Mouse (Mus musculus): ENCODE results near the gene Trio.

Gene Trio

DNA sequence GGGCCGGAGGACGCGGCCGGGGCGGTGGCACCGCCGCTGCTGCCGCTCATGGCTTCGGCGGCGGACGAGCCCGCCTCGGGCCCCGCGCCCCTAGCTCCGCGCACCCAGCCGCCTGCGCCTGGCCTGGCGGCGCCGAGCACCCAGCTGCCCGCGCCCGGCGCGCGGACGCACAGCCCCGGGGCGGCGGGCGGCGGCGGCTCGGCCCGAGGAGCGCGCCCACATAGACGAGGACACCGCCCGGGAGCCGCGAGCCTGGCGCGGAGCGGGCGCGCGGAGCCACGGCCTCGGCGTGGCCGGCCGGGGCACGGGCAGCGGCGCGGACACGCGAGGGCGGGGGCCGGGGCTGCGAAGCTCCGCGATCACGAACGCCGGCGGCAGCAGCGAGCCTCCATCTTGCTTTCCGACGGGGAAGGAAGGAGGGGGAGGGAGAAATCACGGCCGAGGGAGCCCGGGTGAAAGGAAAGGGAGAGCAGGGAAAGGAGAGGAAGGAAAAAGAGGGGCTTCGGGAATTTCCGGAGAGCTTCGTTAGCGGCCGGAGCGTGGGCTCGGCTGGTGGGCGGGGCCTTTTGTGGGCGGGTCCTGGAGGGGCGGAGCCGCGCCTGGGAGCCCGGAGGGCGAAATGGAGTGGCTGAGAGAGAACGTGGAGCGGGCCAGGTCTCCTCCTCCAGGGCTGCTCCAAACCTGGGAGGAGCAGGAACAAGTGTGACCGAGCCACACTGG lies at the start of gene Trio:
Gene Trio (minus strand): TSS at position 402 of the 720 bp plus-strand sequence.
- peak; percentile 98 for DNase-seq

DNA sequence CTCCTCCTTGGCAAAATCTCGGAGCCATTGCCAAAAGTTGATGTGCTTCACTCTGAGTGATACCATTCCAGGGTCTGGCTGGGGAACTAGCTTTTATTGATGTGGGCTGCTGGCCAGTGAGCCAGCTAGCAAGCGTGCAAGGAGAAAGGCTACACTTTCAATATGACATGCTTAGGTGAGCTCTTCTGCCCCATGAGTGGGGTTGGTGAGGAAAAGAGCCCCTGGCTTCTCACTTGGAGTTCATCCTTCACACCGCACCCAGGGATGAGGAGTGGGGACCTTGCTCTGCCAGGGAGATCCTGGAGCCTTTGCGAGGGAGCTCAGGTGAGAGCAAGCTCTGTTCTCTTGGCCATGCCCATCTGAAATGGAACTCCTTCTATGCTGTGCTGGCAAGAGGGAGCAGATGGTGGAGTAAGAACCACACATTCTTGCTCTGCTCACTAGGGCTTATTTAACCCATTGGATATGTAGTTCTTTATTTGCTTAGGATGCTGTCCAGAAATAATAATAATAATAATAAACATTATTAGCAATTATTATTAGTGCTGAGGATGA lies 48.8 kb upstream of the Trio start:
- no peak for DNase-seq

DNA sequence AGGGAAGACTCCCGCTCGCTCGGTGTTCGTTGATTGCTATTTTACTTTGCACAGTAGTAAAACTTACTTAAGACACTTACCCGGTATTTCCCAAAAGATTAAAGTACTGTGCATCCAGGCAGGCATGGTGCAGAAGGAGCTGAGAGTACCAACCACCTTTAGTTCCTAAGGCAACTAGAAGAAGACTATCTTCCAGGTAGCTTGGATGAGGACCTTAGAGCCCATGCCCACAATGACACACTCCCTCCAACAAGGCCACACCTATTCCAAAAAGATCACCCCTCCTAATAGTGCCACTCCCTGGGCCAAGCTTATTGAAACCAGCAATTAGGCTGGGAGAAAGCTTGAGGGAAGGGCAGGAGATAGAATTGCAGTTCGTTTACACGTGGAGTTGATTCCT lies 46.0 kb upstream of the Trio start:
- no peak for DNase-seq

DNA sequence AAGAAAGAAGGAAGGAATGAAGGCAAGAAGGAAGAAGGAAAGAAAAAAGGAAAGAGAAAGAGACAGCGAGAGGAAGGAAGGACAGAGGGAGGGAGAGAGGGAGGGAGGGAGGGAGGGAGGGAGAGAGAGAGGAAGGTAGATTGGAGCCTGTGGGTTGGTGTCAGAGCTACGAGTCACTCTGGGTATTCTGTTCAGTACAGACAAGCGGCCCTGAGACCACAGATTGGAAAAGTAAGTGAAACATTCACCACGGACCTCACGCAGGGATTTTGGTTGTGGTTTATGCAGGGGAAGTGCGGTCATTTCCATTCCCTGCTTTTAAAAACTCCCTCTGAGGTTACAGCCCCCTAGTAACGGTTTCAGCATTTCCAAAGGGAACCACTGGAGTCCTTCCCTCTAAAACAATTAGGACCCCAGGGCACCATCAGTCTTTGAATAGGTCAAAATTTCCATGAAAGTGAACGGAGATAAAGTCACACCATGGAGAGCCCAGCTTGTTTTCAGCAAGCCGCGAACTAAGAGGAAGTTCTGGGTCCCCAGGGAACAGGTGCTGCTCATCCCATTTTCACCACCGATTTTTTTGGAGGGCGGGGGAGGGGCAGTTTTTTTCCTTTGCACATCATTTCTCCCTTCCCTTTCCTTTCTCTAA lies 45.2 kb upstream of the Trio start:
- DNase-seq = peak; percentile 38

DNA sequence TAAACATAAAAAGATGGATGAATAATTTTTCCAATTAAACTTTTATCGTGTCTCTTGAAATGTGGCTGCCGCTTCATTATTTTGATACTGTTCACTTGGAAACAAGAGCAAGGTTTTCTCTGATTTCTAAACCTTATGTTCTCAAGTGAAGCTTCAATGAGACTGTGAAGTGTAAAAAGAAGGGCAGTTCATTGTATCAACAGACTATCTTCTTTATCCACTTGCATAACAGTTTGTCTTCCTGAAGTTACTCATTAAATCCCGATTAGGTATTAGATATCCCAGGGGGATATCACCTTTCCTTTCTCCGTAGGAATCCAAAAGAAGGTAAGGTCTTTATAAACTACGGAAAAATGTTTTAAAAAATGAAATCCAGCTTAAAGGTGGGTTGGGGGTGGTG lies 44.6 kb upstream of the Trio start:
- no peak for DNase-seq

DNA sequence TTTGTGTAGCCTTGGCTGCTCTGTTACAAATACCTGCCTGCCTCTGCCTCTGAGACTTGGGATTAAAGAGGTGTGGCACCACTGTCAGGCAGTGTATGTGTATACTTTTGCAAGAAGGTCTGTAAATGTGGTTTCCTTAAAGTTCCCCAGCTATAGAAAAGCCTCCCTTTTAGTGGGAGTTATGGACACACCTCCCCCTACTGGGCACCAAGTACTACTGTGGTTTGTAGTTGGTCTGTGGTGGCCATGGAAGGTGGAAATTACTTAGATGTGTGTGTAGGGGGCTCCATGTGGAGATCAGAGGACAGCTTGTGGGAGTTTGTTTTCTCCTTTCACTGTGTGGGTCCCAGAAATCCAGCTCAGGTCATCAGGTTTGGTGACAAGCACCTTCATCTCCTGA lies 41.7 kb upstream of the Trio start:
- no peak for DNase-seq

DNA sequence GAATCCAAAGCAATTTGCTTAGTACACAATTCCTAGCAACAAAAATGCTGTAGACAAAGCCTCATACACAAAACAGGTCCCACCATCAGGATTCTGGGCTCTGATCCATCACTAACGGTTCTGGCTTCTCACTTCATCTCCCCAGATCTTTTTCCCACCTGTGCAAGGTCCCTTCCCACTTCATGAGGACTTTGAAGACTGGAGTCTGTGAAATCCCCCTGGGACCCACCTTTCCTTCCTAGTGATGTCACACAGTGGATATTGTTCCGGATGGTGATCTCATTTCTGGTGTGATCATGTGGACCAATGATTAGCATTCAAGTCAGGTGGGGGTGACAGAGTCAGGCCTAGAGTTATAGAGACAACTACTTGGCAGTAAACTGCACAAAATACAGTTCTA lies 40.8 kb upstream of the Trio start:
- no peak for DNase-seq

DNA sequence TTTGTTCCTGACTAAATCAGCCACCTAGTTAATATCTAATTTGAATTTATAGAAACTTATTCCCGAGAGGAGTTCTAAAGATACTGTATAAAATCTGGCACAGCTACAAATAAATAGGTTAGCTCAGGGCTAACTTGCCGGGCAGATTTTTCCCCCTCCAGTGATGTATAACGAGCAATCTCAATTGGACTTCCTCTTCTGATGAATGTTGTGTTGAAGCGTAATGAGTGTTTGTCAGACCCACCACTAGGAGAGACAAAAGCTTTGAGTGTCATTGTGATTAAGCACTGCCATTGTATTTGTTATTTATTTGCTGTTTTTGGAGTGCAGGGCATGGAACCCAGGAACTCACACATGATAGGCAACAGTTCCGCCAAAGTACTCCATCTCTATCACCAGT lies 39.9 kb upstream of the Trio start:
- DNase-seq = no peak

DNA sequence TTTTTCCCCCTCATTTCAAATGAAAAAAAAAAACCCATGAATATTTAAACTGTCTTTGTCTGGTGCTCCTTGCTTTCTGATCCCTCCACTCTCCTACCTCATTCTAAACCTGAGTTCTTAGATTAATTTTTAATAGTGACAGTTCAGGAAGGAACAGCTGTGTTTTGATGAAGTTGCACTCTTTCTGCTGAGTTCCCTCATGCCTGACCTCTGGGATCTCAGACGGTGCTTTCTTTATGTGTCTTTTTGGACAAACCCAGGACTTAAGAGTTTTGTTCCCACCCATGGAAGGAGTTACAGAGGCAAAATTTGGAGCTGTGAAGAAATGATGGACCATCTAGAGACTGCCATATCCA lies 39.1 kb upstream of the Trio start:
- no peak for DNase-seq

DNA sequence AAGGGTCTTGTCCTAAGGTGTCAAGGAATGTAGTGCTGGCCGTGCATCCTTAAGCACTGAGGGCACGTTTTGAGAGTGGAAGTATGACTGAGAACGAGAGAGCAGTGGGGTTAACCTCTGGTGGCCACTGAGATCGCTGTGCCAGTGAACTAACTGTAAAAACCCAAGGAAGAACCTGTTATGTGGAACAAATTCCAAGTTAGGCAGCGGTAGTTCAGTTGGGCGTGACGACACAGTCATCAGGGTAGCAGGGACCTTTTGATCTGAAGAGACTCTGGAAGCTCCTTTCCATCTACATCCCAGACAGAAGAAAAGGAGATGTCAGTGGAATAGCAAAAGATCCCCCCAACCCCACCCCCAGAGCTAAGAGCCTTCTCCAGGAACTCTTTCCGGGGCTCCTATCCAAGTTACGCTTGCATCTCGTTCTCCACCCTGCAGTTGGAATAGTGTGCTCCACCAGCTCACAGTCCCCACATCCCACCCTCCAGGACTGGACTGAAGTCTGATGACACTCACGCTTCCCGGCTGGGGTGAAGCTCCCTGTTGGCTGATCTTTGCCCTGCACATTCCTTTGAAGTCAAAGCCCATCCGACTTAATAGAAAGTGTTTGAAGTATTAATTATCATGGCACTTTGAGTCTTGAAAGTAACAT lies 38.6 kb upstream of the Trio start:
- DNase-seq = peak; percentile 38

DNA sequence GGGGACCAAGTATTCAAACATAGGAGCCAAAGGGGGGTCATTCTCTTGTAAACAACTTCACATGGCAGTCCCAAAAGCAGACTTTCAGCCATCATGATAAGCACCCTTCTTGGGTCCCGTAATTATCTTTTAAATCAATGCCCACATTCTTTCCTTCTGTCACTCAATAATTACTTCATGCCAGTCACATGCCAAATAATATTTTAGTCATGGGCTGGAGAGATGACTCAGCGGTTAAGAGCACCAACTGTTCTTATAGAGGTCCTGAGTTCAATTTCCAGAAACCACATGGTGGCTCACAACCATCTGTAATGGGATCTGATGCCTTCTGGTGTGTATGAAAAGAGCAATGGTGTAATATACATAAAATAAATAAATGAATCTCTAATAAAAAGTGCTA lies 37.8 kb upstream of the Trio start:
- DNase-seq = no peak

DNA sequence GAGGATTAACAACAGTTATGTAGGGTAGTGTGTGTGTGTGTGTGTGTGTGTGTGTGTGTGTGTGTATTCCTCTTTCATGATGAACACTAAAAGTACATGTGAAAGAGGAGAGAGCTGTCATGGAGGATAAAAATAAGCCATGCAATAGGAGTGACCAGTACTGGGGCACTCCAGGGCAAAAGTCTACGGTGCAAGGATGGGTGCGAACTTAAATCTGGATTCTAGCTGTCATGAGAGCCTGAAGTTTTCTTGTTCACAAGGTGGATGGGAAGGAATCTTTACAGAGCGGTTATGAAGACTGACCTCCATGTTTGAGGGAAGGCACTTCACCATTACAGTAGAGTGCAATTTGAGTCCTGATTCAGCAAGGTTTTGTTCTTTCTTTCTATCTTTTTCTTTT lies 36.4 kb upstream of the Trio start:
- no peak for DNase-seq

DNA sequence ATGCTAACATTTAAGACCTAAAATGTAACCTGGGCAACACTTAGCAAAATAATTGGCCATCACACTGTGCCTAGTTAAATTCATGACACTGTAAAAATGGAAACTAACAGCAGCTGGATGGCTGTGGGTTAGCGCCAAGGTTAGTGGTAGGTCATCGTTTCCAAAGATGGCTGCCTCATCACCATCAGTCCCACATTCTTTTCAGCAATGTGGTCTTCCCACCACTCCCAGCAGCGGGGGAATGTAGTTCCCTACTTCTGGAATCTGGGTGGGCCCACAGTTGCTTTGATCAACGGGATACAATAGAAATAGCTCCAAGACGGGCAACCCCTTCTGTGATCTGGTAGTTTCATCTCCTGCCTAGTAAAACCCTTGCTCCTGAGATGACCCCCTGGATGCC lies 35.3 kb upstream of the Trio start:
- DNase-seq = no peak

DNA sequence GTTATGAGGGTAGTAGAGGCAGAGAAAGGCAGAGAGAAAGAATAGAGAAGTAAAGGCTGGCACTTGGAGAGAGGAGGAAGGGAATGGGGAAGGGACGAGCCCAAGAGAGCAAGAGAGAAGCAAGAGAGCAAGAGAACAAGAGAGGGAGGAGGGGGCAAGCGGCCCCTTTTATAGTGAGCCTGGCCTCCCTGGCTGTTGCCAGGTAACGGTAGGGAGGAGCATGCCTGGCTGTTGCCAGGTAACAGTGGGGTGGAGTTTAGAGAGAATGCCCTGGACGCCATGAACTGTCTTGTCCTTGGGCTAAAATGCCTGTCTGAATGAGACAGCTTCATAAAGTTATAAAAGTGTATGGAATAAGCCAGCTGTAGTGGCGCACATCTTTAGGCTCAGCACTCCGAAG lies 34.8 kb upstream of the Trio start:
- no peak for DNase-seq

DNA sequence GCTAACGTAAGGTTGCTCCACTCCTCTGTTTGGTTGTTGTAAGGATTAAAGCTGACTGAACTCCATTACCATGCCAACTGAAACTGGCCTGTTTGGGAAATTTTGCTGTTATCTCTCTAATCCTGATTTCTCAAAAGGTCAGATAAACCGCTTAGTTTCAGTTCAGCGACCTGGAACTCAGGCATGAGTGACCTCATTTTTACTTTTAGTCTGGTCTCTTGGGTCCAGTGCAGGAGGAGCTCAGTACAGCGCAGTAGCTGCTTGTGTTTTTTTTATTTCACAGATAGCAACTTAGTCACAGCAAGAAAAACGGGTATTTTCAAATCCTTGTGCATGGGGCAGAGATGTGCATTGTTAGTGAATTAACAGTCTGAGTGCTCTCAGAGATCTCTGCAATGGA lies 31.9 kb upstream of the Trio start:
- DNase-seq = no peak

DNA sequence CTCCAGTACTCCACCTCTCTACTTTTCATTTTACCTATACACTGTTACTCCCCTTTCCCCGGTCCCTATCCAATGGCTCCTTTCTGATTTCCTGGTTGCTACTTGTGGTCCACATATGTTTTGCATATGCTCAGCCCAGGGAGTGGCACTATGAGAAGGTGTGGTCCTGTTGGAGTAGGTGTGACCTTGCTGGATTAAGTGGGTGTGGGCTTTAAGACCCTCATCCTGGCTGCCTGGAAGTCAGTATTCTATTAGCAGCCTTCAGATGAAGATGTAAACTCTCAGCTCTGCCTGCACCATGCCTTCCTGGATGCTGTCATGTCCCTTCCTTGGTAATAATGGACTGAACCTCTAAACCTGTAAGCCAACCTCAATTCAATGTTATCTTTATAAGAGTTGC lies 29.1 kb upstream of the Trio start:
- no peak for DNase-seq

DNA sequence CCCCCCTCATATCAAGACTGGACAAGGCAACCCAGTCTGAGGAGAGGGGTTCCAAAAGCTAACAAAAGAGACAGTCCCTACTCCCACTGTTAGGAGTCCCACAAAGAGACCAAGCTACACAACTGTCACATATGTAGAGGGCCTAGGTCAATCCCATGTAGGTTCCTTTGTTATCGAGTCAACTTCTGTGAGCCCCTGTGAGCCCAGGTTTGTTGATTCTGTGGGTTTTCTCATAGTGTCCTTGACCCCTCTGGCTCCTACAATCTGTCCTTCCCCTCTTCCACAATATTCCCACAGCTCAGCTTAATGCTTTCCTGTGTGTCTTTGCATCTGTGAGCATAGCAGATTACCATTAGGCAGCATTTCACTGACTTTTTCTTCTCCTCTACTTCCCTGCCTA lies 28.5 kb upstream of the Trio start:
- no peak for DNase-seq

DNA sequence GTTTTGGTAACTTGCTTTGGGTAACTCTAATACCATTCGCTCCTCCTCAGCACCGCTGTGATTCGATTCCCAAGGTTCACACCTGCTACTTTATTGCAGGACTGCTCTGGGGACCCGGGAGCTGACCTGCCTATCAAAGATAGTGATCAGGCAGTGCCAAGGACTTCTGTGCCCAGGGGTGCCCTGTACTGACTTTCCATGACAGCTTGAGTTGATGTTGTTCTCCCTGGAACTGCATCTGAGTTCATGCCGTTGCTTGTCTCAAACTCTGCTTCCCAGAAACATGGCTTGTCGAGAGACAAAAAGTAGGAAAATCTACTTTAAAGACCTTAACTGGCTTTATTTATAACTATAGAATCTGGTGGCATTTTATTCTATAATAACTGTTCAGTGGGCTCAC lies 27.6 kb upstream of the Trio start:
- DNase-seq = no peak

DNA sequence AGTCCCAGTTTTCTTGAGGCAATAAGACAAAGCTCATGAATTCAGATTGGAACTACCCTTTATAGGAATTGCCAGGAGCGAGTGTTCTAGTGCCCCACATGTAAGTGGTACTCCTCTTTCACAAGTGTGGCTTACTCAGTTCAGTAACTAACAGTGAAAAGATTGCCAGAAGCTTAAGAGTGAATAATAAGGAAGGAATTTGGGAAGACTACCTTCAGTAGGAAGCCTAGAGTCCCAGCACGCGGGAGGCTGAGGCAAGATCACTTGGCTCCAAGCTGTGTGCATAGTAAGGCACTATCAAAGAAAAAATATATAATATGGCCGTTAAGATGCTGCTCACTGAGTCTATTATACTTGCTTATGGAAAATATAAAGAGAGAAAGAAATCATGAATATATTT lies 26.2 kb upstream of the Trio start:
- no peak for DNase-seq

DNA sequence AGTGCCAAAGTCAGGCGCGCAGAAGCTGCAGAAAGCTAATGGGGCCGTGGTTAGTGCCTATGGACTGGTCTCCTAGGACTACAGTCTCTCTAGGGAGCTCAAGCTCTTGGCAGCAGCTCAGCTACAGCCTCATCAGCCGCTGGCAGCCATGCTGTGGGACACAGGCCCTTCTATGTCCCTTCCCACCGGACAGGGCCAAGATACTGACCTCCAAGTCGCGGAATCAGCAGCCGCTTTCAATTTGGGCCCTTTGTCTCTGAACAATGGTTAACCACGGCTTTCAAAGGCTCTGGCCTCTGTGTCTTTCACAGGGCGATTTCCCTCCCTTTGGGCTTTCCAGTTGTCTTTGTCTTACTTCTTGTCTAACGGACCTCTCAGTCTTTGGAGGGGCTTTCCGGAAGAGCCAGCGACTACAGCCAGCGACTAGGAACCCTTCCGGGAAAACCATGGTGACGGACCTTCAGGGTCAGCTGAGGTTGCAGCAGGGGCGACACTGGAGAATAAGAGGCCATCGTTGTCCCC lies 25.5 kb upstream of the Trio start:
- DNase-seq = no peak

DNA sequence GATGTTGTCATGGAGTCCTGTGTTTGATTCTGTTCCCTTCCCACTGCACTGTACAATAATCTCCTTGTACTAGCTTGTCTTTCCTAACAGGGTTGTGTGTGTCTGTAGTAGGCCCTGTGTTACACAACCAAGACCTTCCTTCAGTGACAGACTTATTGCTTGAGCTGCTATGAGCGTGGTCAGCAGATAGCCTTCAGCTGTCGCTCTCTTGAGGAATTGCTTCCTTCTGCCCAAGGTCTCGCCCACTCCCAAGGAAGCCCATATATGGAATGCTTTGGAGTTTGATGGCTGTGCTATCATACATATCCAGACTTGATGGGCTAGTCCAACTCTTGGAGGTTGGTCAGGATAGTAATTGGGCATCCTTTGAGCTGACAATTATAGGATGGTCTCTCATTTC lies 22.1 kb upstream of the Trio start:
- no peak for DNase-seq

DNA sequence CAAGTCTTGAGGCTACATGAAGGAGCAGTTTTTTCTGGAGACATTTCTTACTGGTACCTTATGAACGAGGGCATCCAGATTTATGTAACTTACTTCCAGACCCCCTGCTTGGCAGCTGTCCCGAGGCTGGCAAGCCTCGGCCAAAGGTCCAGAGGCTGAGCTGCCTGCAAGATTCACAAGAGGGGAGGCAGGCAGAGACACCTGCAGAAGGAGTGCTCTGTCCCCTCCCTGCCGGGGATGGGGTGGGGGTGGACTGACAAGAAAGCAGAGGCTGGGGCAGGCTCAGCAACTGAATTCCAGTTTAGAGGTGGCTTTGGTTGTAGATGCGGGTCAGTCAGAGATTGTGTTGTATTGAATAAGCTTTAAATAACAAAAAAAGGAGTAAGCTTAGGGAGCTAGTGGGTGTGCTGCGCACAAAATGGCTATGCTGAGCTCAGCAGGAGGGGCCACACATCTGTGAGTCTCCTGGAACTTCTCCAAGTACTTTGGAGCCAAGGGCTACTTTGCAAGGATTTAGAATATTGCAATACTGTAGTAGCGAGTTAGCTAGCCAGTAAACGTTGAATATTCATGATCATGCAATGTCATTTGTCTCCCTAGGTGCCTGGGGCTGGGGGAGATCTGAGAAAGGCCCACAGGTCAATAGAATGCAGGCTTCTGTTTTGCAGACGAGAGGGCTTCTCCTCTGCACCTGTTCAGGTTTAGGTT lies 15.7 kb upstream of the Trio start:
- DNase-seq = peak; percentile 57

DNA sequence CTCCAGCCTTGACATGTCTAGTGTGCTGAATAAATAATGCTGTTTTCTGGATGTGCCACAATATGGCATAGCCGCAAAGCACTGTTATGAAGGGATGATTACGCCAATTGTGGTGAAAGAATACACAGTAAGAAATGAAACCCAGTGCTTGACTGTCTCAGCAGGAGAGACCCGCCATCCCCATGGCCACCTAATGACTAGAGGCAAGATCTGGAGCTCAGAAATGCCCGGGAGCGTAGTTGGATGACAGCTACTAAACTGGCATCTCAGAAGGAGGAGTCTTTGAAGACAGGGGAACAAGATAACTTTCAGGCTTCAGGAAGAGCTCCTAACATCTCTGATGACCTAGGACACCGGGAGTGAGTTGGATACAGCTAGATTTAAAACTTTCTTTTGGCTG lies 12.0 kb upstream of the Trio start:
- DNase-seq = no peak

Data from kidney, adult 11 months (tissue).